Mouse (Mus musculus) naive thymus-derived CD4-positive, alpha-beta T cell, adult 2 months (primary cell): Measurements from ENCODE around the gene Gpr153.

Experiments
- DNase-seq: peaks from one replicate; pipeline ENCODE4 v3.0.0-alpha.2; 2011; ENCODE audit warnings: low read depth

Gpr153 gene

DNA sequence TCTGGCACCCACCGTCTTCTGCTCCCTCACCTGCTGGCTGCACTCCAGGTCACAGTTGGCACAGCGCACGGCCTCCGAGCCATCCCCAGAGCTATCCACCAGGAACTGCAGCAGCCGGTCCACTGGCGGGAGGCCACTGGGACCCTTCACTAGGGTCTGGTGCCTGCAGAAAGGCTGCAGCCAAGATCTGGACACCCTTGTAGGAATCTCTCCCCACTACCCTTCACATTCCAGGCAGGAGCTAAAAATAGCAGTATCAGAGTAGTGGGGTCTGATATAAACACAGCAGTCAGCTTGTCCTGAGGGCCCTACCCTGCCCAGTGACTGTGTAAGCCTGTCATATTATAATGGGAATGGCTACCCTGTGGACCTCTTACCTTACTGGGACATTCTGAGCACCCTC is 43.6 kb downstream of the Gpr153 start:
- no peak for DNase-seq

DNA sequence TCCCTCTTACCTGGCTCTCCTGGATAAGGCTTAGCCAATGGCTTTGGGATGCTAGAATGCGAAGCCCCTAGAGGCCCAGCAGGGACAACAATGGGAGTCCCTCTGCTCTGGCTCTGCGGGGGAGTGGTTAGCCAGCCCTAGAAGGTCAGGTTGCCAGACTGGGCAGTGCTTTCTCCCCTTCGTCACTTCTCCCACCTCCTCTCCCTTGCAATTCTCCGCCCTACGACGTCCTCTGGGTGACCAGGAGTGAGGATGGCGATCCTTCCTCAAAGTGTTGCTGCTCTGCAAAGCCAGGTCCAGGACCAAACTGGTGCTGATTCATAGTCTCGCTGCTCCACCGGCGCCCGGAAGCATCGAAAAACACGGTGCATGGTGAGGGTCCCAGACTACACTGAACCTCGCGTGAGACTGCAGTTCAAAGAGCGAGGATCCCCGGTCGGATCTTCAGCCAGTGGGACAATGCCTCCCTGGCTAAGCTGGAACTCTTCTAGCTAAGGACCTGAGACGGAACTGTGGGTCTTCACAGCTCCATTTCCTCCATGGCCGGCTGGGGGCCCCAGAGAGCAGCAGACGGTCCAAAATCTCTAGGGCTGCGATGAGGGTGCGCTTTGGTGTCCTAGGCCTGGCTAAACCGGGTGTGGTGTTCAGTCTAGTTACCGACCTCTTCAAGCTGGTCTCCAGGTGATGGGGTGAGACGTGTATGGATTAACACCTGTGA is 44.6 kb downstream of the Gpr153 start, which contains the start of gene Rnf207:
Gene Rnf207, minus strand, starts transcription at position 477 of the 718 bp plus-strand sequence.
- peak; percentile 66 for DNase-seq

- DNase-seq: no peak
Measured at GRCm38 (mm10) chr4:152321464-152321863, 47.4 kb downstream of the Gpr153 start.

- peak; percentile 31 for DNase-seq
Measured at GRCm38 (mm10) chr4:152324641-152325562, 50.9 kb downstream of the Gpr153 start.

DNA sequence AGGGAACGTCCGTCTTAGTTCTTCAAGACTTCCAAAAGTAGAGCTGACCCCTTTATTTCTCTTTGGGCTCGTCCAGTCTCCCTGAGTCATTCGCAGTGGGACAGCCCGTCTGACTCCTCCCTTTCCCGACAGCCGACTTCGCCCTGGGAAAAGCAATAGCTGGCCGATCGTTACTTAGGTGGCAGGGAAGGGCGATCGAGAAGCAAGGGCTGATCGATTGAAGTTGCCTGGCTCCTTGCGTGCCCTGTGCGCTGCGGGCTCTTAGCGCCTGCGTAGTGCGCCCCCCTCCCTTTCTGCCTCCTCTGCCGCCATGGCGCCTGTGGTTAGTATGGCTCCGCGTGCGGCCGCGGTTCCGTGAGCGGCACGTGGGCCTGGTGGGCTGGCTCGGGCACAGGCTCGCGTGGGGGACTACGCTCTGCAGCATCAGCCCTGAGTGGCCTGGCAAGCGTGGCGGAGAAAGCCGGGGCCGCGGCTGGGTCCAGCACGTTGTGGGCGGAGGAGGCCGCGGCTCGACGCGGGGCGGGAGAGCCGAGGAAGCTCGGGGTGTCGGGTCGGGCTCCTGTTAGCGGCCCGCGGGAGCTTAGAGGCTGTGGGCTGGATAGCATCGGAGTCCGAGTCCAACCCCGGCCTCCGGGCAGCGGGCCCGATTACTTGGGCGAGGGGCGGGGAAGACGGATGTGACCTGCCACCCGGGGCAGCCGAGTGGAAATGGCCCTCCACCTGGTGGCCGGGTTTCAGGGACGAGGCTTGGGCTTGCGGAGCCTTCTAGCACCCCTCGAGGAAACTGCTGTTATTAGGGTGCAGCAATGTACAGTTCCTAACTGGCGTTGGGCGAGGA is 51.8 kb downstream of the Gpr153 start, which contains the start of gene Rpl22:
Gene Rpl22, plus strand, starts transcription at position 169 of the 838 bp plus-strand sequence.
- peak; percentile 97 for DNase-seq

GRCm38 (mm10) chr4:152326543-152326942 is 52.5 kb downstream of the Gpr153 start:
- no peak for DNase-seq

GRCm38 (mm10) chr4:152328691-152329090 is 54.7 kb downstream of the Gpr153 start:
- peak; percentile 56 for DNase-seq

DNA sequence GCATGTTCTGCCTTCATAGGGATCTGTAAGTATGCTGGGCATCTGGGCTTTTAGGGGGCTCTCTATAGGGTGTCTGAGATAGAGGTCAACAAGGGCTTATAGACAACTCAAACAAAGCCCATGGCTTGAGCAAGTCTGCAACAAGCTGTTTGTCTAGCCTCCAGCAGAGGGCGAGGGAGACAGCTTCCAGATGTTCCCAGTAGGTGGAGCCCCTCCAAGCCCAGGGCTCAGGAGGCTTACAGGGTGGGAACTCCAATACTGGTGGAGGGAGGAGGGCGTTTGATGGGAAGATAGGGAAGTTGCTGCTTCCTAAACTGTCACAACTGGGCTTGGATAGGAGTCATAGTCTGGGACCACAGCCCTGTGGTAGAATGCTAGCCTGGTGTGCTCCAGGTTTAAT is 58.9 kb downstream of the Gpr153 start:
- DNase-seq: peak; percentile 61

DNA sequence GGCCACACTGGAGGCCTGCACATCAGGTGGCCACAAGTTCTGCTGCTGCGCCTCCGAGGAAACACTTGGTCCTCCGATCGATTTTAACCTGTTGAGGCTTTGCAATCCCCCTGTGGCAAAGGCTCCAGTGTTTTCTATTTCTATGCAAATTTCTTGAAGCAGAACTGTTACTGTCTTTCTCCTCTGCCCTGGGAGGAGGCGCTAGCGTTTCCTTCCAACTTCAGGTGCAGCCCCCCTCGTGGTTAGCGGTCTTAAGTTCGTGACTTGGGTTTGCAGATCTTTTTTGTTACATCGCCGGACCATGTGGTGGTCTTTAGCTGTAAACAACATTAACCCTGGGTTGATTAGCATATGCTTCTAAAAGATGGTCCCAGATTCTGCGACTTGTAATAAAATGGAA is 59.6 kb downstream of the Gpr153 start:
- no peak for DNase-seq
